In genomic region chr16:30580765-30581164, GRCm38 (mm10) we compare ENCODE assay signal across 21 mouse cellular contexts. TPM values are rescaled to one million over a fixed set of nuclear protein-coding genes. Genes with fewer than 3 reads are reported as not detected.
DNase-seq lines count a peak whose midpoint lies in the region; ATAC-seq and TF ChIP-seq lines count a peak whose summit lies in the region.
"Had no signal": no experiment of that assay in that cellular context is flagged by ENCODE, and none has a peak within 500 bp of the region (broad histone marks: within the 10 kb centered on the region; RNA-seq: fewer than 3 reads in every experiment).

No protein-coding gene starts in this region.

- TF ChIP-seq EP300 in lung, postnatal 0 days (IDR thresholded peaks at IDR 0.05), result no peak

- H3K27me3 ChIP-seq in lung, postnatal 0 days (replicated peaks; ENCODE audit: insufficient read depth, low read length), result no peaks in the 10 kb centered on the region
- H3K27me3 ChIP-seq: CH12.LX, Patski had no signal

- H3K4me3 ChIP-seq in lung, postnatal 0 days (ENCODE audit: low read depth, low read length), result no peak overlapping the region

- peak; percentile 55 to 64 for DNase-seq in lung, adult 18-20 months
- no peak for DNase-seq in lung, postnatal 14 days
- DNase-seq in lung, postnatal 10 days, result peak; percentile 17
- DNase-seq in lung, postnatal 0 days (ENCODE audit: low spot score), result no peak
- peak; percentile 54 for DNase-seq in lung, postnatal 36 days
- DNase-seq in lung, postnatal 25 days (ENCODE audit: low spot score), result no peak
- DNase-seq: adrenal gland, adult 2 months; adrenal gland, adult 8-10 months; adrenal gland, postnatal 10 days; adrenal gland, postnatal 14 days; adrenal gland, postnatal 25 days; adrenal gland, postnatal 36 days; B cell, adult 2 months; cerebellum, adult 11 months; cerebellum, adult 11-12 months; cerebellum, adult 18-20 months had no signal

- no peaks in the 10 kb centered on the region for H3K9me3 ChIP-seq in lung, postnatal 0 days (ENCODE audit: low read length)
- H3K9me3 ChIP-seq: G1E had no signal

- peaks cover 54% of the 10 kb centered on the region; the same call in 1 of the 2 replicates for H3K36me3 ChIP-seq in lung, postnatal 0 days (ENCODE audit: insufficient read depth, low read length)

- H3K9ac ChIP-seq in lung, postnatal 0 days (replicated peaks; ENCODE audit: low read depth), result no peak overlapping the region

- no peak for ATAC-seq in lung, postnatal 0 days
- ATAC-seq: activated CD4-positive, CD25-positive, alpha-beta regulatory T cell, adult 4 months; CD4-positive, CD25-positive, alpha-beta regulatory T cell, adult 4 months; Patski had no signal

- 76% methylated on average over 5 of the region's 5 CpGs for WGBS in lung, postnatal 0 days

- H3K4me2 ChIP-seq in lung, postnatal 0 days (replicated peaks; ENCODE audit: low read depth, low read length), result no peak overlapping the region

- no peak for TF ChIP-seq CTCF in lung, postnatal 0 days (IDR thresholded peaks at IDR 0.05)

- no peak overlapping the region for H3K27ac ChIP-seq in lung, postnatal 0 days (ENCODE audit: low read length)

- H3K4me1 ChIP-seq in lung, postnatal 0 days (ENCODE audit: insufficient read depth, low read depth, low read length), result no peaks in the 10 kb centered on the region

RNA-seq across cellular contexts. Expression of gene Lsg1, which starts 6.6 kb away (rescaled TPM):
- 28.2 and 30.3 TPM in 2 replicates for polyA plus RNA-seq in lung, postnatal 0 days (2015; fragmentation: Nextera tagmentation; extraction: Ambion mirVana)

RNA-seq across cellular contexts. Expression of gene Fam43a, which starts 18.8 kb away (rescaled TPM):
- 19.5 and 20.9 TPM in 2 replicates for polyA plus RNA-seq in lung, postnatal 0 days (2015; fragmentation: Nextera tagmentation; extraction: Ambion mirVana)

RNA-seq across cellular contexts. Expression of gene Tmem44, which starts 30.1 kb away (rescaled TPM):
- polyA plus RNA-seq in lung, postnatal 0 days (2015; fragmentation: Nextera tagmentation; extraction: Ambion mirVana), result 17.9 and 21.0 TPM in 2 replicates

Comparison
In these comparisons a context has a peak if more than half of its experiments do, and no peak if none do; other contexts are left out.
1. DNase-seq: peak in lung, adult 18-20 months (2 of 2), lung, postnatal 10 days (single experiment) and lung, postnatal 36 days (single experiment); none in lung, postnatal 14 days (single experiment), lung, postnatal 0 days (single experiment) and lung, postnatal 25 days (single experiment).